Mouse (Mus musculus) central nervous system, embryonic 11.5 days (tissue): ENCODE data around the gene Fam133b. TPM values are rescaled to one million over a fixed set of nuclear protein-coding genes. Genes with fewer than 3 reads are reported as not detected.

Experiments used
- polyA plus RNA-seq: library from polyadenylated mRNA; depleted of rRNA; stranded (reverse); fragments of >200 nt; gene quantifications from 2 replicates; pipeline ENCODE4 v1.2.3, GENCODE M21; 2012; rRNA removed

The Fam133b gene
- polyA plus RNA-seq: 45.6 and 49.4 TPM in 2 replicates

DNA sequence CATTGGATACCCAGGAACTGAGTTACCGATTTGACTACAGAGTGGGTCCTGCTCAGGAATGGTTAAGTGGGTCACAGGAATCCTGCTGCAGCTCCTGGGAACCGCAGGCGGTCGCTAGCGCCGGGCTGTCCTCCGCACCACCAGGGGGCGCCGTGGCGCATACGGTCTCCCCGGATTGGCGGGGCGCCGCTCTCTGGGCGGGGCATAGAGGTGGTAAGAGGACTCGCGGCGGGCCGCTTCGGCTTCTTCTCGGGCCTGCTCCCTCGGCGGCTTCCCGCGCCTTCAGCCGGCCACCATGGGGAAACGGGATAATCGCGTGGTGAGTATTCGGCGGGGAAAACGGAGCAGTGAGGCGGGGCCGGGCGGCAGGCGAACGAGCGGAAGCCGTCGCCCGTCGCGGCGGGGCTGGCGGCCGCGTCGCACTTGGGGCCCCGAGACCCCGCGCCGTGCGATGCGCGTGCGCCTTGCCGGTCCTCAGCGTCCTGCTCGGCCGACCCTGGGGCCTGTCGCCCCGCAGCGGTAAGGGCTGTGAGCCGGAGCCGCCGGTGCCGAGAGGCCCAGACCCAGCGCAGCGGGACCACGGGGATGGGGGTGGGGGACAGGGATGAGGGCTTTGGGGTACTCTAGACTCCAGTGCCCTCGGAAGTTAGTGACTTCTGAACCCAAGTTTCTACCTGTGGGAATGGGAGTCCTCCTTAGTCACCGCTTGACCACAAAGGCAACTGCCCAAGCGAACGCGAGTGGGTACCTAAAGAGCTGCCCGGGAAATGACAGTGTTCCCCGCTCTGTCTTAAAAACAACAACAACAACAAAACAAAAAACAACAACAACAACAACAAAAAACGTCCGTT lies at the start of gene Fam133b:
Fam133b (plus strand) TSS at position 205 of the 851 bp plus-strand sequence.

DNA sequence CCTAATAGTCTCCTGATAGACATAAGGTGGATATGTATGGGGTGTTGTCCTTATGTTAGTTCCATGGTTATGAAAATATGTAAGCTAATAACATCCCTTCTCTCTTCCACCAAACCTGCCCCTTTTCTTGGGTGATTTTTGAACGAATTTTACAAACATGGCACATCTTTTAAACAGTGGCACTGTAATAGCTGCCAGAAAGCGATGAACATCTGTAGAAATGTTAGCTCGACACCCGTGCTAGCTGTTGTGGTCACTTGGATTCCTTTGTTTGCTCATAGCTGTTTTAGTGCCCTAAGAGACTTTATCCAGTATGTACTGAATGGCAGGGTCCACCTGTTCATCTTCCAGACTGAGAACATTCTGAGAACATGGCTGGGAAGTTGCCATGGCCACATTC lies 27.6 kb downstream of the Fam133b start, which contains the start of gene 1700109H08Rik:
1700109H08Rik (plus strand) TSS at position 301 of the 400 bp plus-strand sequence.

DNA sequence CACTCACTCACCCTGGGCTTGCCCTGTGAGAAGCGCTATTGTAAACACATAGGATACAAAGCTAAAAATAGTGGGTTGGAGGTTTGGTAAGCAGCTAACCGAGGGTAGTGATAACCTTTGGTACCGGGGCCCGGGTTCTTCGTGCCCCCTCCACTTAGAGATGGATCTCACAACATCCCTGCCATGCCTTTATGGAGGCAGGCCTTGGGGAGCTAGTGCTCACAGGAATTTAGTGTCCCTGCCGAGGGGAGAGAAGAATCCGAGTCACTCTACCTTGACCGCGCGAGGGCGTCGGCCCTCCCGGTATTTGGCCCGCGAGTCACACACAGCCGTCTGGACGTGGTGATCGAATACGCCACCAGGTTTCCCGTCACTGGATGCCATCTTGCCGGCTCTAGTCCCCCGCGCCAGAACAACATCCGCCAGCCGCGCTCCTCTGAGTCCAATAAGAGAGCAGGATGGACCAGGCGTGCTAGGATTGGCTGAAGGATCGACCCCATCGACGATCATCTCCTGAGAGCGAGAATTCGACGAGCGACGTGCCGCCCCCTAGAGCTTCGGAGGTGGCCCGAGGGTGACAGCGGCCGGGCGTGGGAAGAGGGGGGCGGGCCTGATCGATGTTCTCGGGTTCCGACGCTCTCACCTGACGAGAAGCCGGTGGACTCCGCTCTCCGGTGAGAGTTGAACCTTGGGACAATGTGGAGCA lies 52.2 kb downstream of the Fam133b start, which contains the start of gene Pex1:
Pex1 (plus strand) TSS at position 374 of the 706 bp plus-strand sequence.

DNA sequence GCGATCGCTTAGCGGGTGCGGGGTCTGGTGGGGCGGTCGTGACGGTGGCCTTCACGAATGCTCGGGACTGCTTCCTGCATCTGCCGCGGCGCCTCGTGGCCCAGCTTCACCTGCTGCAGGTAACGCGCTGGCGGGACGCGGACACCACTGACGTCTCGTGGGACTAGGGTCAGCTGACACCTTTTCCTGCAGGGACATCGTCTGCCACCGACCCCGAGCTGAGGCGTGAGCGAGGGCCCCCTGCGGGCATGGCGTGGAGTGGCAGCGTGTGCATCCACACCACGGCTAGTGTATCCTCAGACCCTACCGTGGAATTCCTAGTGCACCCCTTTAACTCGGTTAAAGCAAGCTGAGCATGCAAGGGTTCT lies 52.8 kb downstream of the Fam133b start, which contains the start of gene Rbm48:
Rbm48 (minus strand) TSS at position 187 of the 368 bp plus-strand sequence.

Other genes with a start within 250 kb of the Fam133b start
- gene Cdk6, start 202.3 kb upstream of the Fam133b start, polyA plus RNA-seq: 9.3 and 10.2 TPM in 2 replicates
- gene 1700109H08Rik, start 27.7 kb downstream of the Fam133b start, polyA plus RNA-seq: 6.2 and 6.7 TPM in 2 replicates
- 16.0 and 18.9 TPM in 2 replicates for gene Pex1, start 52.2 kb downstream of the Fam133b start, polyA plus RNA-seq
- 9.5 and 13.0 TPM in 2 replicates for gene Rbm48, start 52.8 kb downstream of the Fam133b start, polyA plus RNA-seq
- not detected in 2 replicates for gene Tmbim7, start 107.3 kb downstream of the Fam133b start, polyA plus RNA-seq
- gene Gatad1, start 113.4 kb downstream of the Fam133b start, polyA plus RNA-seq: 74.6 and 87.6 TPM in 2 replicates